Mouse (Mus musculus): ENCODE results near the gene Tectb. TPM values are rescaled to one million over a fixed set of nuclear protein-coding genes. Genes with fewer than 3 reads are reported as not detected.
"Not testable (repeated sequence)": the region's sequence is repeated elsewhere in the genome, so short reads cannot be mapped to it uniquely, and the experiment has no call there.

Tectb gene
- total and polyA plus RNA-seq, 3 experiments, result not detected

GRCm38 (mm10) chr19:55169236-55169729 lies 11.2 kb upstream of the Tectb start:
- not testable (repeated sequence) for H3K9me3 ChIP-seq (replicated peaks; ENCODE audit: insufficient read depth, low read length); H3K9ac ChIP-seq (ENCODE audit: control insufficient read depth, low read depth, low read length, poor library complexity, severe bottlenecking); DNase-seq (ENCODE audit: low read depth, low spot score); H3K36me3 ChIP-seq (ENCODE audit: control insufficient read depth in 1 of 2, insufficient read depth in 2 of 2, low read length in 2 of 2); H3K27ac ChIP-seq (ENCODE audit: control insufficient read depth, low read depth, low read length); H3K79me2 ChIP-seq (ENCODE audit: control insufficient read depth, insufficient read depth, low read length, poor library complexity); H3K27me3 ChIP-seq (ENCODE audit: control insufficient read depth in 1 of 2, insufficient read depth in 2 of 2, low read length in 2 of 2); H3K4me3 ChIP-seq (ENCODE audit: control insufficient read depth in 1 of 2, insufficient read depth in 1 of 2, low read depth in 2 of 2, low read length in 2 of 2)
- H3K4me1 ChIP-seq (ENCODE audit: control insufficient read depth in 1 of 2, insufficient read depth in 2 of 2, low read length in 2 of 2), result peaks cover 11 to 13% of the 10 kb centered on the region in 2 experiments

- H3K27me3 ChIP-seq (ENCODE audit: control insufficient read depth in 1 of 2, insufficient read depth in 2 of 2, low read length in 2 of 2), result no peaks in the 10 kb centered on the region
- peaks cover 3% of the 10 kb centered on the region in 2 experiments; a peak in 2 of 4 replicates for H3K4me1 ChIP-seq (ENCODE audit: control insufficient read depth in 1 of 2, insufficient read depth in 2 of 2, low read length in 2 of 2)
- H3K36me3 ChIP-seq (ENCODE audit: control insufficient read depth in 1 of 2, insufficient read depth in 2 of 2, low read length in 2 of 2), result 0 out of 4 replicates have a peak, but pooled peaks cover 0 to 2% of the 10 kb centered on the region in 2 experiments
- H3K9ac ChIP-seq (ENCODE audit: control insufficient read depth, low read depth, low read length, poor library complexity, severe bottlenecking), result no peak overlapping the region
- H3K9me3 ChIP-seq (replicated peaks; ENCODE audit: insufficient read depth, low read length), result no peaks in the 10 kb centered on the region
- no peak for TF ChIP-seq MYB (IDR thresholded peaks at IDR 0.05; ENCODE audit: low read depth, low read length)
- no peak for TF ChIP-seq MXI1 (IDR thresholded peaks at IDR 0.05; ENCODE audit: low read depth, low read length)
- TF ChIP-seq EP300 (IDR thresholded peaks at IDR 0.05; ENCODE audit: low read depth in 1 of 2, low read length in 2 of 2), result no peak
- TF ChIP-seq NELFE (IDR thresholded peaks at IDR 0.05; ENCODE audit: low read depth, low read length), result no peak
- no peak for TF ChIP-seq POLR2AphosphoS5 (IDR thresholded peaks at IDR 0.05; ENCODE audit: borderline replicate concordance, low read depth, low read length)
- TF ChIP-seq JUND (IDR thresholded peaks at IDR 0.05; ENCODE audit: low read depth, low read length), result no peak
- TF ChIP-seq RCOR1 (IDR thresholded peaks at IDR 0.05; ENCODE audit: low read depth, low read length), result no peak
- no peak for TF ChIP-seq HCFC1 (IDR thresholded peaks at IDR 0.05; ENCODE audit: low read depth, low read length)
- no peak overlapping the region for H3K4me3 ChIP-seq (ENCODE audit: control insufficient read depth in 1 of 2, insufficient read depth in 1 of 2, low read depth in 2 of 2, low read length in 2 of 2)
- H3K27ac ChIP-seq (ENCODE audit: control insufficient read depth, low read depth, low read length), result no peak overlapping the region
- H3K79me2 ChIP-seq (ENCODE audit: control insufficient read depth, insufficient read depth, low read length, poor library complexity), result no peaks in the 10 kb centered on the region
- DNase-seq (ENCODE audit: low read depth, low spot score), result no peak
Measured at GRCm38 (mm10) chr19:55170399-55170798, 10.1 kb upstream of the Tectb start.

DNA sequence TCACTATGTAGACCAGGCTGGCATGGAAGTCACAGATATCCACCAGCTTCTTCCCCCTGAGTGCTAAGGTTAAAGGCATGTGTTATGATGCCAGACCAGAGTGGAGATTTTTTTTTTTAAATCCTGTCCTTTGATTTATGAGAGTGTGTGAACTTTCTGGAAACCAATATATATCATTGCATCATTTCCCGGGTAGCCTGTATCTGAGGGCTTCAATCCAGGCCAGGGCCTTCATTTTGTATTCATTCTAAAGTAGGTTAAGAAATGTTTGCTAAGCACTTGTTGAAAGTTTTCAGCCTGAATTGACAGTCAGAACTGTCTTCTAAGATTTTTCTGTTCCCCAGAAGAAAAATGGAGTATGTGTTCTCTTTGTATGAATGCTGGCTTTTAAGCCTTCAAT lies 8.9 kb upstream of the Tectb start:
- Histone ChIP-seq H3K36me3 (ENCODE audit: control insufficient read depth in 1 of 2, insufficient read depth in 2 of 2, low read length in 2 of 2) (no peaks in the 10 kb centered on the region), H3K9ac (ENCODE audit: control insufficient read depth, low read depth, low read length, poor library complexity, severe bottlenecking) (no peak overlapping the region), H3K79me2 (ENCODE audit: control insufficient read depth, insufficient read depth, low read length, poor library complexity) (no peaks in the 10 kb centered on the region), H3K27ac (ENCODE audit: control insufficient read depth, low read depth, low read length) (no peak overlapping the region), H3K27me3 (ENCODE audit: control insufficient read depth in 1 of 2, insufficient read depth in 2 of 2, low read length in 2 of 2) (0 out of 4 replicates have a peak, but pooled peaks cover 0 to 2% of the 10 kb centered on the region in 2 experiments), H3K4me1 (ENCODE audit: control insufficient read depth in 1 of 2, insufficient read depth in 2 of 2, low read length in 2 of 2) (no peaks in the 10 kb centered on the region), H3K9me3 (replicated peaks; ENCODE audit: insufficient read depth, low read length) (no peaks in the 10 kb centered on the region), H3K4me3 (ENCODE audit: control insufficient read depth in 1 of 2, insufficient read depth in 1 of 2, low read depth in 2 of 2, low read length in 2 of 2) (no peak overlapping the region)
- no peak for DNase-seq (ENCODE audit: low read depth, low spot score)
- TF ChIP-seq E2F4 (IDR thresholded peaks at IDR 0.05; ENCODE audit: borderline replicate concordance, low read depth, low read length), result no peak
- no peak for TF ChIP-seq USF1 (IDR thresholded peaks at IDR 0.05; ENCODE audit: low read depth, low read length)
- no peak for TF ChIP-seq MYB (IDR thresholded peaks at IDR 0.05; ENCODE audit: low read depth, low read length)
- no peak for TF ChIP-seq ETS1 (IDR thresholded peaks at IDR 0.05; ENCODE audit: low read depth, low read length)
- no peak for TF ChIP-seq ZMIZ1 (IDR thresholded peaks at IDR 0.05; ENCODE audit: low read depth, low read length)
- TF ChIP-seq TCF12 (IDR thresholded peaks at IDR 0.05; ENCODE audit: low read depth, low read length), result no peak
- TF ChIP-seq POLR2A (IDR thresholded peaks at IDR 0.05; ENCODE audit: control insufficient read depth in 1 of 2, insufficient read depth in 1 of 2, low read depth in 1 of 2, low read length in 2 of 2, poor library complexity in 1 of 2), result no peak
- no peak for TF ChIP-seq MEF2A (IDR thresholded peaks at IDR 0.05; ENCODE audit: extremely low read depth, insufficient replicate concordance, low read depth, low read length, poor library complexity, severe bottlenecking)
- TF ChIP-seq POLR2AphosphoS5 (IDR thresholded peaks at IDR 0.05; ENCODE audit: borderline replicate concordance, low read depth, low read length), result no peak
- no peak for TF ChIP-seq MAZ (IDR thresholded peaks at IDR 0.05; ENCODE audit: low read depth, low read length)
- no peak for TF ChIP-seq UBTF (IDR thresholded peaks at IDR 0.05; ENCODE audit: borderline replicate concordance, insufficient read depth, low read depth, low read length)
- TF ChIP-seq ZC3H11A (IDR thresholded peaks at IDR 0.05; ENCODE audit: low read depth, low read length), result no peak
- TF ChIP-seq SMC3 (IDR thresholded peaks at IDR 0.05; ENCODE audit: low read depth, low read length), result no peak
- no peak for TF ChIP-seq USF2 (IDR thresholded peaks at IDR 0.05; ENCODE audit: borderline replicate concordance in 1 of 2, insufficient read depth in 1 of 2, low read depth in 1 of 2, low read length in 2 of 2)
- TF ChIP-seq CHD2 (IDR thresholded peaks at IDR 0.05; ENCODE audit: low read length), result no peak
- no peak for TF ChIP-seq MXI1 (IDR thresholded peaks at IDR 0.05; ENCODE audit: low read depth, low read length)
- TF ChIP-seq KAT2A (conservative IDR thresholded peaks at IDR 0.05; ENCODE audit: low read depth, low read length), result no peak

Measured in MEL (cell line).